Mouse (Mus musculus) macrophage (primary cell): ENCODE results near the gene Olfr1346. TPM values are rescaled to one million over a fixed set of nuclear protein-coding genes. Genes with fewer than 3 reads are reported as not detected.
"Not testable (repeated sequence)": the region's sequence is repeated elsewhere in the genome, so short reads cannot be mapped to it uniquely, and the experiment has no call there.

ENCODE experiments used
- H3K27ac ChIP-seq: fragments of 350-480 bp; formaldehyde crosslinking; 2 replicates; pipeline ENCODE4 v1.9.0; 2021
- H3K36me3 ChIP-seq: fragments of 350-480 bp; formaldehyde crosslinking; 2 replicates; pipeline ENCODE4 v1.9.0; 2021; ENCODE audit errors: inconsistent target
- H3K4me3 ChIP-seq: fragments of 350-480 bp; formaldehyde crosslinking; 2 replicates; pipeline ENCODE4 v1.9.0; 2021; ENCODE audit errors: inconsistent target
- H3K79me2 ChIP-seq: fragments of 350-480 bp; formaldehyde crosslinking; 2 replicates; pipeline ENCODE4 v1.9.0; 2021; ENCODE audit errors: inconsistent target
- WGBS: methylation state at CpG from one replicate; pipeline ENCODE4 v1.1.7; 2026; ENCODE audit warnings: inconsistent platforms; ENCODE audit not compliant: missing documents; 5-methylcytosine and 5-hydroxymethylcytosine counted together
- polyA plus RNA-seq: library from polyadenylated mRNA; stranded (reverse); fragments of 250-400 nt; gene quantifications from 3 replicates; pipeline ENCODE4 v1.2.4, GENCODE M21; 2018; ENCODE audit warnings: inconsistent platforms
- total RNA-seq, 78 experiments: library from RNA; depleted of rRNA; stranded (reverse); fragments of 250-400 nt; gene quantifications; 1 replicate in 9 of 78; 2 replicates in 24 of 78; 3 replicates in 43 of 78; 4 replicates in 2 of 78; pipeline ENCODE4 v1.2.4; 2018; ENCODE audit warnings: inconsistent platforms in 56 of 78

Olfr1346 gene
- total RNA-seq (2018; cell fraction: chromatin; rRNA removed), result not detected
- not detected for total RNA-seq (2018; cell fraction: cytosol; rRNA removed)
- not detected for total RNA-seq (2018; cell fraction: nucleus; rRNA removed)
- polyA plus RNA-seq, result not detected in 3 replicates

GRCm38 (mm10) chr7:6466951-6467350 is at the start of gene Olfr1346:
Gene Olfr1346, plus strand, starts transcription at chr7:6467101.
- Histone ChIP-seq H3K79me2 (no peaks in the 10 kb centered on the region), H3K4me3 (no peak within 1 kb of the TSS), H3K36me3 (no peaks in the 10 kb centered on the region), H3K27ac (no peak within 1 kb of the TSS)

GRCm38 (mm10) chr7:6419894-6420293 is 47.0 kb upstream of the Olfr1346 start:
- no peak overlapping the region for H3K4me3 ChIP-seq
- no peaks in the 10 kb centered on the region for H3K36me3 ChIP-seq
- 63% methylated on average over 6 of the region's 6 CpGs for WGBS
- H3K27ac ChIP-seq, result no peak overlapping the region
- H3K79me2 ChIP-seq, result no peaks in the 10 kb centered on the region

- WGBS, result 80% methylated on average over 3 of the region's 3 CpGs
- H3K27ac ChIP-seq, result no peak overlapping the region
- no peaks in the 10 kb centered on the region for H3K36me3 ChIP-seq
Observed at GRCm38 (mm10) chr7:6429381-6429780, 37.5 kb upstream of the Olfr1346 start.

GRCm38 (mm10) chr7:6430342-6430741 is 36.6 kb upstream of the Olfr1346 start:
- 21% methylated on average over 2 of the region's 2 CpGs for WGBS

More at GRCm38 (mm10) chr7:6429381-6429780, 37.5 kb upstream of the Olfr1346 start:
- Histone ChIP-seq H3K79me2 (no peaks in the 10 kb centered on the region), H3K4me3 (no peak overlapping the region)

GRCm38 (mm10) chr7:6438388-6438787 is 28.5 kb upstream of the Olfr1346 start, which contains the start of gene Olfr1344:
Gene Olfr1344, plus strand, starts transcription at chr7:6438688.
- Histone ChIP-seq H3K4me3 (no peak within 1 kb of the TSS), H3K79me2 (no peaks in the 10 kb centered on the region), H3K36me3 (no peaks in the 10 kb centered on the region), H3K27ac (no peak within 1 kb of the TSS)
- 63% methylated on average over 3 of the region's 3 CpGs for WGBS

More at GRCm38 (mm10) chr7:6430342-6430741, 36.6 kb upstream of the Olfr1346 start:
- Histone ChIP-seq H3K79me2 (no peaks in the 10 kb centered on the region), H3K36me3 (no peaks in the 10 kb centered on the region), H3K27ac (no peak overlapping the region), H3K4me3 (no peak overlapping the region)

- whole genome bisulfite sequencing, result 44% methylated on average over 2 of the region's 2 CpGs
- Histone ChIP-seq H3K79me2 (no peaks in the 10 kb centered on the region), H3K36me3 (no peaks in the 10 kb centered on the region)
Observed at GRCm38 (mm10) chr7:6441173-6441572, 25.7 kb upstream of the Olfr1346 start.

GRCm38 (mm10) chr7:6447771-6448170 is 19.1 kb upstream of the Olfr1346 start:
- 10% methylated on average over 5 of the region's 5 CpGs for WGBS
- H3K79me2 ChIP-seq, result no peaks in the 10 kb centered on the region
- no peak overlapping the region for H3K27ac ChIP-seq
- no peak overlapping the region for H3K4me3 ChIP-seq
- no peaks in the 10 kb centered on the region for H3K36me3 ChIP-seq

More at GRCm38 (mm10) chr7:6441173-6441572, 25.7 kb upstream of the Olfr1346 start:
- Histone ChIP-seq H3K27ac (no peak overlapping the region), H3K4me3 (no peak overlapping the region)

- Histone ChIP-seq H3K79me2 (no peaks in the 10 kb centered on the region), H3K27ac (no peak within 1 kb of the TSS), H3K36me3 (no peaks in the 10 kb centered on the region), H3K4me3 (no peak within 1 kb of the TSS)
Observed at GRCm38 (mm10) chr7:6455868-6456267, 11.0 kb upstream of the Olfr1346 start, which contains the start of gene Olfr1336. Gene Olfr1336, plus strand, starts transcription at chr7:6456168.

GRCm38 (mm10) chr7:6456399-6456798 is 10.5 kb upstream of the Olfr1346 start:
- Histone ChIP-seq H3K4me3 (no peak overlapping the region), H3K27ac (no peak overlapping the region), H3K36me3 (no peaks in the 10 kb centered on the region), H3K79me2 (no peaks in the 10 kb centered on the region)
- WGBS, result 40% methylated on average over 3 of the region's 3 CpGs

GRCm38 (mm10) chr7:6477633-6478032 is 10.7 kb downstream of the Olfr1346 start:
- H3K79me2 ChIP-seq, H3K4me3 ChIP-seq, H3K36me3 ChIP-seq, H3K27ac ChIP-seq: not testable (repeated sequence)
- no CpG with 5 or more reads among the region's 2 CpGs for WGBS

- no peaks in the 10 kb centered on the region for H3K79me2 ChIP-seq
- 17% methylated on average over 2 of the region's 2 CpGs for WGBS
- no peaks in the 10 kb centered on the region for H3K36me3 ChIP-seq
Observed at GRCm38 (mm10) chr7:6486841-6487240, 19.9 kb downstream of the Olfr1346 start, which contains the start of gene Olfr5. Gene Olfr5, minus strand, starts transcription at chr7:6486941.

GRCm38 (mm10) chr7:6499655-6500054 is 32.8 kb downstream of the Olfr1346 start, which contains the start of gene Olfr1347:
Gene Olfr1347, minus strand, starts transcription at chr7:6499755.
- WGBS, result 64% methylated on average over 1 of the region's 1 CpGs
- Histone ChIP-seq H3K4me3 (no peak within 1 kb of the TSS), H3K79me2 (no peaks in the 10 kb centered on the region), H3K36me3 (no peaks in the 10 kb centered on the region), H3K27ac (no peak within 1 kb of the TSS)

More at GRCm38 (mm10) chr7:6486841-6487240, 19.9 kb downstream of the Olfr1346 start, which contains the start of gene Olfr5:
- no peak within 1 kb of the TSS for H3K4me3 ChIP-seq
- no peak within 1 kb of the TSS for H3K27ac ChIP-seq

GRCm38 (mm10) chr7:6508648-6509047 is 41.7 kb downstream of the Olfr1346 start, which contains the start of gene Olfr1348:
Gene Olfr1348, minus strand, starts transcription at chr7:6508748.
- H3K36me3 ChIP-seq, result no peaks in the 10 kb centered on the region
- H3K4me3 ChIP-seq, result no peak within 1 kb of the TSS
- no peak within 1 kb of the TSS for H3K27ac ChIP-seq
- no peaks in the 10 kb centered on the region for H3K79me2 ChIP-seq
- 75% methylated on average over 1 of the region's 1 CpGs for whole genome bisulfite sequencing

GRCm38 (mm10) chr7:6521666-6522065 is 54.8 kb downstream of the Olfr1346 start:
- WGBS, result 50% methylated on average over 1 of the region's 1 CpGs
- Histone ChIP-seq H3K36me3 (no peaks in the 10 kb centered on the region), H3K4me3 (no peak overlapping the region), H3K79me2 (no peaks in the 10 kb centered on the region), H3K27ac (no peak overlapping the region)

- no peak within 1 kb of the TSS for H3K4me3 ChIP-seq
- 88% methylated on average over 5 of the region's 5 CpGs for WGBS
- no peaks in the 10 kb centered on the region for H3K36me3 ChIP-seq
- H3K79me2 ChIP-seq, result no peaks in the 10 kb centered on the region
- H3K27ac ChIP-seq, result no peak within 1 kb of the TSS
Observed at GRCm38 (mm10) chr7:6522850-6523249, 55.9 kb downstream of the Olfr1346 start, which contains the start of gene Olfr1349. Gene Olfr1349, minus strand, starts transcription at chr7:6522950.
